Mouse (Mus musculus) ES-Bruce4 (cell line): ENCODE measurements around the gene Adora1.

Source experiments
- CTCF ChIP-seq: IDR thresholded peaks from one replicate; pipeline ENCODE4 v1.8.1; 2011; ENCODE audit warnings: low read depth, low read length
- POLR2A ChIP-seq: IDR thresholded peaks from one replicate; pipeline ENCODE4 v1.8.1; 2011; ENCODE audit warnings: low read length; ENCODE audit not compliant: insufficient read depth

DNA sequence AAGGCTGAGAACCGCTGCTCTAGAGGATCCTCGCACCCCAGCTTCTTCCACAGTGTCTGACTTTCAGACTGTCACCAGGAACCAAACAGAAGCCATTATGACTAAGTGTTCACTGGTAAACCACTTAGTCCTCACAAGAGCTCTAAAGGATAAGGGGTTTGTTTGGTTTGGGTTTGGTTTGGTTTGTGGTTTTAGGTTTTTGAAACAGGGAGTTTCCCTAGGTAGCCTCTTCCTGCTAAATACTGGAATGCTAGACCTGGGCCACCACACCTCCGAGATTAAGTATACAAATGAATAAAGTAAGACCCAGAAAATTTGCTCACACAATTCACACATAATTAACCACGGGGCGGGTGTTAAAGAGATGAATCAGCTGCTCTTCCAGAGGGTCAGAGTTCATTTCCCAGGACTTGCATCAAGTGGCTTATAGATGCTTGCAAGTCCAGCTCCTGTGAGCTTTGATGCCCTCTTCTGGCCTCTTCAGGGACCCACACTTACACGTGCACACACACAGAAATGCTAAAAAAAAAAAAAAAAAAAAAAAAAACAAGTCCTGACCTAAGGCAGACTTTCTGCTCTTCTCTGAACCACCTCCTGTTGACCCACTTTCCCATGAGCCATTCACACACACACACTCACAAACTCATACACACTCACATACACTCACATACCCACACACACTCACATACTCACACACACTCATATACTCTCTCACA is 72.6 kb downstream of the Adora1 start:
- no peak for TF ChIP-seq CTCF
- TF ChIP-seq POLR2A, result no peak
